Mouse (Mus musculus): ENCODE results near the gene Eml3.

DNA sequence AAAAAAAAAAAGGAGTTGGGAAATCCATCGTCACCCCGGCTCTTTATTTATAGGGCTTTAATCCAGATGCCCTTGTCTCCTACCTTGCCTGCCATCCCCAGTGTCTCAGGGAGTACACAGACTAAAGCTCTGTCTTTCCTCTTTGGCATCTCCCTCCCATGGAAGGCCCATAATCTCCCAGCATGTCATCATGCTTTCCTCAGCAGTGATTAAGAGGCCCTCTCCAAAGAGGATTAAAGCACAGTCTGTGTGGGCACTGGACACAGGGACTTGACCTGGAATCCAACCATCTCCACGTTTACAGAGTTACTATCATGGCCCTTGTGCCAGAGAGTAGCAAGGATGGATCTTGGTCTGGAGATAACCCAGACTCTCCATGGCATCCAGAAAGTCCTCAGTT lies 45.7 kb upstream of the Eml3 start, which contains the start of the genes Lbhd1 and Gm49403:
- TF ChIP-seq CTCF (IDR thresholded peaks at IDR 0.05; ENCODE audit: low read depth, low read length) (no peak), POLR2A (IDR thresholded peaks at IDR 0.05; ENCODE audit: extremely low read depth, insufficient read depth, low read length) (no peak)

Data from liver, adult 2 months (tissue).